Comparison of ENCODE assay signal across 19 mouse cellular contexts in genomic region chr2:85265037-85265524, GRCm38 (mm10).
DNase-seq lines count a peak whose midpoint lies in the region; ATAC-seq lines count a peak whose summit lies in the region.
"Had no signal": no experiment of that assay in that cellular context is flagged by ENCODE, and none has a peak within 500 bp of the region (broad histone marks: within the 10 kb centered on the region; RNA-seq: fewer than 3 reads in every experiment).

No protein-coding gene starts in this region.

- H3K9ac ChIP-seq in heart, embryonic 11.5 days (ENCODE audit: low read depth, low read length) = no peak overlapping the region
- H3K9ac ChIP-seq: embryonic facial prominence, embryonic 12.5 days; forebrain, embryonic 13.5 days; forebrain, embryonic 15.5 days had no signal

- no peaks in the 10 kb centered on the region for H3K27me3 ChIP-seq in heart, embryonic 11.5 days (ENCODE audit: control insufficient read depth, insufficient read depth, low read length)
- H3K27me3 ChIP-seq: embryonic facial prominence, embryonic 12.5 days; forebrain, embryonic 13.5 days; forebrain, embryonic 15.5 days had no signal

- no peak overlapping the region for H3K27ac ChIP-seq in heart, embryonic 11.5 days (ENCODE audit: low read depth, low read length)
- 0 out of 2 replicates have a peak overlapping the region, but pooled peaks have one; percentile 30 for H3K27ac ChIP-seq in brown adipose tissue, adult 24 weeks (replicated peaks; ENCODE audit: low read depth, low read length)
- H3K27ac ChIP-seq: embryonic facial prominence, embryonic 10.5 days; embryonic facial prominence, embryonic 12.5 days; forebrain, embryonic 13.5 days; forebrain, embryonic 15.5 days had no signal

- DNase-seq in heart, adult 11 months = peak; percentile 90
- DNase-seq in heart, adult 8-10 months (ENCODE audit: low spot score) = peak; percentile 73
- no peak for DNase-seq in heart, postnatal 25 days (ENCODE audit: low spot score)
- DNase-seq in skeletal muscle tissue, adult 2 months (ENCODE audit: low read depth, low spot score) = peak; percentile 16
- DNase-seq in layer of hippocampus, adult 11-12 months (ENCODE audit: low spot score) = no peak
- DNase-seq: adrenal gland, adult 2 months; adrenal gland, postnatal 10 days; adrenal gland, postnatal 25 days; cerebellum, adult 11-12 months; cerebellum, adult 2 months; cerebellum, adult 9-10 months; cerebellum, postnatal 10 days; cerebellum, postnatal 25 days had no signal

- H3K36me3 ChIP-seq in heart, embryonic 11.5 days (ENCODE audit: control insufficient read depth, insufficient read depth, low read length) = no peaks in the 10 kb centered on the region
- H3K36me3 ChIP-seq: embryonic facial prominence, embryonic 10.5 days; embryonic facial prominence, embryonic 12.5 days; forebrain, embryonic 15.5 days had no signal

- intact Hi-C loops in heart, postnatal 25 days (cut with DNase I) = no loop called here

- no peak for ATAC-seq in heart, embryonic 11.5 days (replicated peaks; ENCODE audit: insufficient number of reproducible peaks, low FRiP score, low TSS enrichment)
- ATAC-seq: forebrain, embryonic 13.5 days; forebrain, embryonic 15.5 days had no signal

- 58% methylated on average over 2 of the region's 2 CpGs for WGBS in heart, embryonic 11.5 days (ENCODE audit: insufficient replicate concordance)

- no peak overlapping the region for H3K4me2 ChIP-seq in heart, embryonic 11.5 days
- H3K4me2 ChIP-seq: embryonic facial prominence, embryonic 12.5 days; forebrain, embryonic 13.5 days; forebrain, embryonic 15.5 days had no signal

- no peaks in the 10 kb centered on the region for H3K4me1 ChIP-seq in heart, embryonic 11.5 days (ENCODE audit: control insufficient read depth, insufficient read depth, low read length)
- H3K4me1 ChIP-seq in brown adipose tissue, adult 24 weeks (ENCODE audit: control insufficient read depth, insufficient read depth, insufficient read length, low read length) = peaks cover 4% of the 10 kb centered on the region; the same call in 1 of the 2 replicates
- H3K4me1 ChIP-seq: embryonic facial prominence, embryonic 10.5 days; embryonic facial prominence, embryonic 12.5 days; forebrain, embryonic 13.5 days; forebrain, embryonic 15.5 days had no signal

- no peak overlapping the region for H3K4me3 ChIP-seq in heart, embryonic 11.5 days (ENCODE audit: low read depth, low read length)
- no peak overlapping the region for H3K4me3 ChIP-seq in brown adipose tissue, adult 24 weeks (ENCODE audit: insufficient read depth, low read depth, low read length)
- H3K4me3 ChIP-seq: embryonic facial prominence, embryonic 10.5 days; embryonic facial prominence, embryonic 12.5 days; forebrain, embryonic 13.5 days; forebrain, embryonic 15.5 days had no signal

- no peaks in the 10 kb centered on the region for H3K9me3 ChIP-seq in heart, embryonic 11.5 days (replicated peaks; ENCODE audit: control insufficient read depth, low read length)
- H3K9me3 ChIP-seq: embryonic facial prominence, embryonic 10.5 days; embryonic facial prominence, embryonic 12.5 days; forebrain, embryonic 13.5 days; forebrain, embryonic 15.5 days had no signal

Comparison
In these comparisons a context has a peak if more than half of its experiments do, and no peak if none do; other contexts are left out.
1. DNase-seq: peak in heart, adult 11 months (single experiment), heart, adult 8-10 months (single experiment) and skeletal muscle tissue, adult 2 months (single experiment); none in heart, postnatal 25 days (single experiment) and layer of hippocampus, adult 11-12 months (single experiment).